Mouse (Mus musculus) megakaryocyte, embryonic 14.5 days (primary cell): ENCODE results near the gene Dhrs7. TPM values are rescaled to one million over a fixed set of nuclear protein-coding genes. Genes with fewer than 3 reads are reported as not detected.
A peak's percentile ranks its signal among the peaks of the same experiment; 100 is the strongest.

Source experiments
- H3K27me3 ChIP-seq: replicated peaks from 2 replicates; pipeline ENCODE3; 2012; ENCODE audit warnings: inconsistent platforms
- H3K36me3 ChIP-seq: replicated peaks from 2 replicates; pipeline ENCODE3; 2012; ENCODE audit warnings: low read length, inconsistent platforms, mixed read lengths
- H3K4me1 ChIP-seq: 2 replicates; pipeline ENCODE4 v1.6.1; 2012; ENCODE audit warnings: inconsistent platforms
- H3K4me3 ChIP-seq: replicated peaks from 2 replicates; pipeline ENCODE3; 2012; ENCODE audit warnings: moderate library complexity, mild to moderate bottlenecking, inconsistent platforms
- H3K9me3 ChIP-seq: 2 replicates; pipeline ENCODE4 v1.6.1; 2012; ENCODE audit warnings: inconsistent platforms
- FLI1 ChIP-seq: IDR thresholded peaks from 2 replicates; pipeline ENCODE4 v1.6.1; 2012; ENCODE audit warnings: low read length, inconsistent platforms, mixed read lengths
- GATA1 ChIP-seq: IDR thresholded peaks from 3 replicates; pipeline ENCODE4 v1.6.1; 2012; ENCODE audit warnings: mixed read lengths, low read length, inconsistent platforms, borderline replicate concordance
- polyA plus RNA-seq: library from polyadenylated mRNA; stranded (reverse); fragments of >175 nt; gene quantifications from 2 replicates; pipeline ENCODE4 v1.2.3, GENCODE M21; 2012; ENCODE audit warnings: low replicate concordance; ENCODE audit not compliant: insufficient read depth

The Dhrs7 gene
- polyA plus RNA-seq, 1 experiment = 10.5 TPM

GRCm38 (mm10) chr12:72664020-72664734 lies 532 bp downstream of the Dhrs7 start:
- H3K4me1 ChIP-seq = peaks cover 27% of the 10 kb centered on the region
- no peak for TF ChIP-seq FLI1
- no peak for TF ChIP-seq GATA1
- peak overlapping the region; percentile 97 for H3K4me3 ChIP-seq
- H3K36me3 ChIP-seq = no peaks in the 10 kb centered on the region
- peaks cover 7% of the 10 kb centered on the region for H3K9me3 ChIP-seq
- no peaks in the 10 kb centered on the region for H3K27me3 ChIP-seq

- Histone ChIP-seq H3K4me3 (no peak overlapping the region), H3K36me3 (peaks cover 47% of the 10 kb centered on the region), H3K9me3 (no peaks in the 10 kb centered on the region), H3K27me3 (no peaks in the 10 kb centered on the region), H3K4me1 (peaks cover 3% of the 10 kb centered on the region; the same call in 1 of the 2 replicates)
- TF ChIP-seq GATA1 (no peak), FLI1 (no peak)
Measured at GRCm38 (mm10) chr12:72655775-72656174, 8.9 kb downstream of the Dhrs7 start.

GRCm38 (mm10) chr12:72654698-72655097 lies 10.0 kb downstream of the Dhrs7 start:
- H3K36me3 ChIP-seq = peaks cover 55% of the 10 kb centered on the region
- no peak overlapping the region for H3K4me3 ChIP-seq
- no peaks in the 10 kb centered on the region for H3K27me3 ChIP-seq
- peaks cover 3% of the 10 kb centered on the region; the same call in 1 of the 2 replicates for H3K4me1 ChIP-seq
- H3K9me3 ChIP-seq = no peaks in the 10 kb centered on the region
- TF ChIP-seq GATA1 = no peak

- TF ChIP-seq GATA1 (no peak), FLI1 (no peak)
- Histone ChIP-seq H3K4me1 (peaks cover 3% of the 10 kb centered on the region; the same call in 1 of the 2 replicates), H3K36me3 (peaks cover 45% of the 10 kb centered on the region), H3K27me3 (no peaks in the 10 kb centered on the region), H3K9me3 (no peaks in the 10 kb centered on the region), H3K4me3 (no peak within 1 kb of the TSS)
Measured at GRCm38 (mm10) chr12:72649611-72650330, 14.9 kb downstream of the Dhrs7 start, which contains the start of gene Gm4756. Gene Gm4756 (minus strand): TSS chr12:72649661.

GRCm38 (mm10) chr12:72648921-72649320 lies 15.8 kb downstream of the Dhrs7 start:
- Histone ChIP-seq H3K4me1 (no peaks in the 10 kb centered on the region), H3K9me3 (0 out of 2 replicates have a peak, but pooled peaks cover 5% of the 10 kb centered on the region), H3K36me3 (peaks cover 39% of the 10 kb centered on the region), H3K4me3 (no peak overlapping the region), H3K27me3 (no peaks in the 10 kb centered on the region)
- TF ChIP-seq FLI1 = no peak
- no peak for TF ChIP-seq GATA1

- no peak overlapping the region for H3K4me3 ChIP-seq
- TF ChIP-seq FLI1 = no peak
- TF ChIP-seq GATA1 = no peak
- no peaks in the 10 kb centered on the region for H3K4me1 ChIP-seq
- H3K9me3 ChIP-seq = peaks cover 14% of the 10 kb centered on the region; the same call in 1 of the 2 replicates
- no peaks in the 10 kb centered on the region for H3K36me3 ChIP-seq
- no peaks in the 10 kb centered on the region for H3K27me3 ChIP-seq
Measured at GRCm38 (mm10) chr12:72638025-72638424, 26.7 kb downstream of the Dhrs7 start.

- no peak overlapping the region for H3K4me3 ChIP-seq
- H3K4me1 ChIP-seq = no peaks in the 10 kb centered on the region; the same call in 1 of the 2 replicates
- no peaks in the 10 kb centered on the region for H3K27me3 ChIP-seq
- TF ChIP-seq GATA1 = no peak
- no peaks in the 10 kb centered on the region for H3K36me3 ChIP-seq
- peaks cover 3% of the 10 kb centered on the region; the same call in 1 of the 2 replicates for H3K9me3 ChIP-seq
Measured at GRCm38 (mm10) chr12:72628751-72629150, 36.0 kb downstream of the Dhrs7 start.

- Histone ChIP-seq H3K4me1 (peaks cover 36% of the 10 kb centered on the region), H3K27me3 (no peaks in the 10 kb centered on the region), H3K4me3 (peak overlapping the region; percentile 80), H3K9me3 (no peaks in the 10 kb centered on the region), H3K36me3 (no peaks in the 10 kb centered on the region)
- TF ChIP-seq FLI1 (no peak), GATA1 (no peak; the same call in 2 of the 3 replicates)
Measured at GRCm38 (mm10) chr12:72622853-72623496, 41.7 kb downstream of the Dhrs7 start.

GRCm38 (mm10) chr12:72621441-72621840 lies 43.3 kb downstream of the Dhrs7 start:
- Histone ChIP-seq H3K4me3 (peak overlapping the region; percentile 5), H3K27me3 (no peaks in the 10 kb centered on the region), H3K9me3 (no peaks in the 10 kb centered on the region), H3K4me1 (peaks cover 36% of the 10 kb centered on the region), H3K36me3 (no peaks in the 10 kb centered on the region)
- TF ChIP-seq FLI1 = no peak
- no peak for TF ChIP-seq GATA1

- H3K9me3 ChIP-seq = no peaks in the 10 kb centered on the region
- no peaks in the 10 kb centered on the region for H3K27me3 ChIP-seq
- H3K4me3 ChIP-seq = no peak overlapping the region
- peaks cover 36% of the 10 kb centered on the region for H3K4me1 ChIP-seq
- no peaks in the 10 kb centered on the region for H3K36me3 ChIP-seq
- TF ChIP-seq FLI1 (no peak), GATA1 (no peak)
Measured at GRCm38 (mm10) chr12:72620856-72621255, 43.9 kb downstream of the Dhrs7 start.
